Mouse (Mus musculus): ENCODE results near the gene Med20.
"Not testable (repeated sequence)": the region's sequence is repeated elsewhere in the genome, so short reads cannot be mapped to it uniquely, and the experiment has no call there.

Gene Med20

GRCm38 (mm10) chr17:47628851-47629676 lies 17.7 kb downstream of the Med20 start:
- peak; percentile 94 for DNase-seq

GRCm38 (mm10) chr17:47629717-47630677 lies 18.6 kb downstream of the Med20 start:
- peak; percentile 41 for DNase-seq

GRCm38 (mm10) chr17:47630678-47631065 lies 19.3 kb downstream of the Med20 start, which contains the start of gene Usp49:
Gene Usp49, plus strand, starts transcription at chr17:47630690.
- DNase-seq = no peak

- DNase-seq = no peak
Measured at GRCm38 (mm10) chr17:47632181-47632840, 20.9 kb downstream of the Med20 start.

- DNase-seq = no peak
Measured at GRCm38 (mm10) chr17:47633999-47634770, 22.8 kb downstream of the Med20 start.

- no peak for DNase-seq
Measured at GRCm38 (mm10) chr17:47642992-47643391, 31.6 kb downstream of the Med20 start.

GRCm38 (mm10) chr17:47646683-47647082 lies 35.3 kb downstream of the Med20 start:
- DNase-seq = peak; percentile 55

- DNase-seq = no peak
Measured at GRCm38 (mm10) chr17:47648966-47649365, 37.6 kb downstream of the Med20 start.

GRCm38 (mm10) chr17:47651953-47652352 lies 40.6 kb downstream of the Med20 start:
- DNase-seq = no peak

GRCm38 (mm10) chr17:47654346-47654745 lies 43.0 kb downstream of the Med20 start:
- DNase-seq = not testable (repeated sequence)

- no peak for DNase-seq
Measured at GRCm38 (mm10) chr17:47655697-47656096, 44.3 kb downstream of the Med20 start.

- DNase-seq = no peak
Measured at GRCm38 (mm10) chr17:47657901-47658300, 46.5 kb downstream of the Med20 start.

- DNase-seq = no peak
Measured at GRCm38 (mm10) chr17:47658741-47659243, 47.4 kb downstream of the Med20 start.

- no peak for DNase-seq
Measured at GRCm38 (mm10) chr17:47663009-47663713, 51.8 kb downstream of the Med20 start.

- DNase-seq = no peak
Measured at GRCm38 (mm10) chr17:47664474-47664873, 53.1 kb downstream of the Med20 start.

GRCm38 (mm10) chr17:47669166-47669565 lies 57.8 kb downstream of the Med20 start:
- no peak for DNase-seq

GRCm38 (mm10) chr17:47671988-47672310 lies 60.6 kb downstream of the Med20 start:
- DNase-seq = no peak

- no peak for DNase-seq
Measured at GRCm38 (mm10) chr17:47672311-47673111, 61.1 kb downstream of the Med20 start.

Measured in layer of hippocampus, adult 9-11 months (tissue).